Mouse (Mus musculus) gastrocnemius, postnatal 10 days (tissue): Measurements from ENCODE around the gene Melk. TPM values are rescaled to one million over a fixed set of nuclear protein-coding genes. Genes with fewer than 3 reads are reported as not detected.
A peak's percentile ranks its signal among the peaks of the same experiment; 100 is the strongest.

Experiments
- DNase-seq: peaks from one replicate; pipeline ENCODE4 v3.0.0; 2021; ENCODE audit warnings: mixed read lengths
- long read RNA-seq, 2 experiments: library from polyadenylated mRNA; stranded (forward); transcript quantifications; one replicate each; pipeline ENCODE4 v2.0.0; 2021
- total RNA-seq, 2 experiments: library from RNA; stranded (reverse); gene quantifications; 2 replicates each; pipeline ENCODE4 v1.2.3; 2021

The Melk gene
- total RNA-seq, result 1 to 10 TPM; 3.7 to 5.0 TPM
- long read RNA-seq, experiment 1, transcript Melk-201 (18 exons, 2,955 nt), result major isoform, 7 of 13 reads
- long read RNA-seq, experiment 1, partial matches to known transcripts, result 3 of 13 reads
- long read RNA-seq, experiment 1, other reads (novel, unspliced or antisense), result 3 of 13 reads
- long read RNA-seq, experiment 2, transcript Melk-201 (18 exons, 2,955 nt), result major isoform, 10 of 12 reads
- long read RNA-seq, experiment 2, partial matches to known transcripts, result 2 of 12 reads
- long read RNA-seq, experiment 2, other reads (novel, unspliced or antisense), result 0 of 12 reads

DNA sequence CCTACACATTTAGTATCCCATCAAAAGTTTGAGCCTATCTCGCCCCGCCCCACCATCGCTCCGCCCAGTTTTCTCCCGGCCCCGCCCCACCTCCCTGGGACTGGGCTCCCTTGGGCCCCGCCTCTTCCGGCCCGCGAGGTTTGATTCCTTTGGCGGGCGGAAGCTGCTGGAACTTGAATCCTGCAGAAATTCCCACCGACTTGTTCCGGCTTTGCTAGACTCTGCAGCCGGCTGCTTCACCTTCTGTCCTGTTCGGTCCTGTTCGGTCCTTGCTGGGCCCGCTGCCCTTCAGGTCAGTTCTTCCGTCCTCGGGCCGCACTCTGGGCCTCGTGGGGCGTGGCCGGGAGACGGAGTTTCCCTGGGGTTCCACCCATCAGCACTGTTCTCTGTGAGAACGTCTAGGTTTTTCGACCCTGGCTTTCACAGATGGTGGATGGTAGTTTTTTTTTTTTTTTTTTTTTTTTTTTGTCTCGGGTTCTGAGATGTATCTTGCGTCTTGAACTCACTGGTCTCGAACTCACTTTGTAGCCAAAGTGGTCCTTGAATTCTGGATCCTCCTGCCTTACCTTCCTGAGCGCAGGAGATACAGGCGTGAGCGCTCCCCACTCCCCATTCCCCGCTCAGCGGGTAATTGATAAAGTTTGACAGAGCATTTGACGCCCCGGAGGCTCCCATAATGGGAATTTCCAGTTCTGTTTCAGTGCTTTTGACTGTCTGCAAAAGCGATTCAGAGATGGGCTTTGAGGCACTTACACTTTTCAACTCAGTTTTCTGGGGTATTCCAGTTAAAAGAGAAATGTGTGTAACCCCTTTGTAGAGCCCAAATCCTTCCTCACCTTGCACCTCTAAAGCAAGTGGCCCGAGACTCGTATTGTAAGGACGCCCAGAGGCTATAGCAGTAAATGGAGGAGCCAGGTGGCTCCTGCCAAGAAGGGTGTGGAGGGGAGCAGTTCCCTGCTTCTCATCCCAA is at the start of gene Melk:
Melk (plus strand) TSS at position 96 of the 970 bp plus-strand sequence.
- peak; percentile 81 for DNase-seq

GRCm38 (mm10) chr4:44251521-44251920 is 49.2 kb upstream of the Melk start:
- DNase-seq, result no peak

DNA sequence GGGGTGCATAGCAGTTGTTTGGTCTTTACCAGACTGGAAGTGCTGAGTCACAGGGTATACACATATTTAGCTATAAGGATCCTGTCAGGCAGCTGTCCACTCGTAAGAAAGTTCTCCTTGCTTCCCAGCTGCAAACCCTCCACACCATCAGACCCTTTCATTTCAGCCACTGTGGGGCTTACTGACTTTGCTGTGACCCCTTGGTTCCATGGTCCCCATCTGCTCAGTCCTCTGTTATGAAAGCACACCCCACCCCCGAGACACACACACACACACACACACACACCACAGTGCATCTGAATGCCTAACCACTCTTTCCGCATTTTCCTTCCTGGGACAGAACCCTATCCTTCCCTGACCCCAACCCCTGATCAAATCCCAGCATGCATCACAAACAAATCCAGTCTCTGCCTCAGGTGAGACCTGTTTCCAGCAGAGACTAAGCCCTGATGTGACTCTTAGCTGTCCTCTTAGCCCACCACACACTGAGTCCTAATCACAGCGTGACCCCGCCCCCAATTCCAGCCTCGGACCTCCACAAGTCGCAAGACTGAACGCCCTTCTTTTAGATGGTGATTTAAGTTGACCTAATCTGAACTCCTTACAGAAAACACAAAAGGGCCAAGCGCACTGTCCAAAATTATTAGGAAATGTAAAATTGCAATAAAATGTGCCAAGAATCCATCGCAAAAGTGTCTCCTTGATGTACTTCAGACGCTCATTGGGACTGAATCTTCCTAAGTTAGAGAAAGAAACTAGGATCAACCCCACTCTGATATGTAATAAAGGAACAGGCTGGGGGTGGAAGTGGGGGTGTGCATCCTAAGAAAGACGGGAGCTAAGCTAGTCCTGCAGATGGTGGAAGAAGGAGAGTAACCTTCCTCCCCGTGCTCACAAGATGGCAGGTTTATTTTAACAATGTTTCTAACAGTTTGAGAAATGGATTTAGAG is 48.4 kb upstream of the Melk start:
- DNase-seq, result no peak

DNA sequence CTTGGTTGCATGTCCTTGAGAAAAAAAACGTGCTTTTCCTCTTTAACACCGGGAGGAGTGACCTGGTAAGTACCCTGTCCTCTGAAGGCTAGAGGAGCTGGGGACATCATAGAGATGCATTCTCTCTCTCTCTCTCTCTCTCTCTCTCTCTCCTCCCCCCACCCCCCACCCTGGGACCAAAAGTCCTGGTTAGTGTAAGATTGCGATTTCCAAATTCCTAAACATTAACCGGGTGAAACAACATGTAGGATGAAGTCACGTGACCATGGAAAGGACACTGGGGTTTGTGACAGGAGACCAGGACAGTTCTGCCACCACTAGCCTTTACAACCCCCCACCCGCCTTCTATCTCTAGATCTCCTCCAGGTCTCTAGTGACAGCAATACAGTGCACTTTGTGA is 47.5 kb upstream of the Melk start:
- DNase-seq, result no peak

GRCm38 (mm10) chr4:44254579-44254978 is 46.1 kb upstream of the Melk start:
- DNase-seq, result no peak

DNA sequence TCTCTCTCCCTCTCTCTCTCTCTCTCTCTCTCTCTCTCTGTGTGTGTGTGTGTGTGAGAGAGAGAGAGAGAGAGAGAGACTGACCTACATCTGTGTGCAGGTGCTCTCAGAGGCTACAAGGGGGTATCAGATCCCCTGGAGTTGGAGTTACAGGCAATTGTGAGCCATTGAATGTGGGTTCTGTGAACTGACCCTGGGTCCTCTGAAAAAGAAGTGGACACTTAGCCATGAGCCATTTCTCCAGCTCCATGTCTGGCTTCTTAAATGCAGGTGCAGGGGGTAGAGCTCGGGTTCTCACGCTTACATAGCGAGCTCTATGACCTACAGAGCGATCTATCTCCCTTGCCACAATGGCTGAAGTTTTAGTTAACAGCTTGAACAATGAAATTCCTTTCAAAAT is 41.5 kb upstream of the Melk start:
- no peak for DNase-seq

DNA sequence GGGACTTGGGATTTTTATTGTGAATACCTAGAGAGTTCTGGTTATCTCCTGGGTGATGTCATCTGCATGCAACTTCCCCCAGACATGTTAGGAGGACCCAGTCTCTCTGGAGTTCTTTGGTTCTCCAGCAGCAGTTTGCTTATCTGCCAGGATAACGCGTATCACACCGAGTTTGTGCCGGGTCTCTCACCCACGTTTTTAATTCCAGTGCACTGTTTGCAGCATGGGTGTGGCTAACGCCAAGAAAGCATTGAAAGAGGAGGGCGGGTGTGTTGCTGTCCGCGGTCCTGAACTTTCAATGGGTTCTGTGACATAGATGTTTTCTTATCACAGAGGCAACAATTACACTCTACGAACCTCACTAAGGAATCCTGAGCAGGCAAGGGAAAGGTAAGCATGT is 40.4 kb upstream of the Melk start:
- peak; percentile 56 for DNase-seq

DNA sequence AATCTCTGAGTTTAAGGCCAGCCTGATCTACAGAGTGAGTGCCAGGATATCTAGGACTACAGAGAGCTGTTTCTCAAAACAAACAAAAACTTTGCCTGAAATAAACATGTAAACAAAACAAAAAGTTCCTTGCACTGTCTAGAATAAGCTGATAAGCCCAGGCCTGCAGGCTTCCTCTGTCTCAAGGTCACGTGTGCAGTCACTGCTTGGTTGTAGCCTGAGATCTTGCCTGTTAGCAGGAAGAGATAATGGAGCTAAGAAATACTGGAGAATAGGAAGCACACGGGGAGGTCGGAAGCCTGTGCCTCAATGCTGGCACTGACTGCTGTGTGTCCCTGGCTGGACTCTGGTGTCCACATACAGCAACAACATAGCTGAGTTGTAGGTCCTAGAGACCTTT is 35.2 kb upstream of the Melk start:
- no peak for DNase-seq

DNA sequence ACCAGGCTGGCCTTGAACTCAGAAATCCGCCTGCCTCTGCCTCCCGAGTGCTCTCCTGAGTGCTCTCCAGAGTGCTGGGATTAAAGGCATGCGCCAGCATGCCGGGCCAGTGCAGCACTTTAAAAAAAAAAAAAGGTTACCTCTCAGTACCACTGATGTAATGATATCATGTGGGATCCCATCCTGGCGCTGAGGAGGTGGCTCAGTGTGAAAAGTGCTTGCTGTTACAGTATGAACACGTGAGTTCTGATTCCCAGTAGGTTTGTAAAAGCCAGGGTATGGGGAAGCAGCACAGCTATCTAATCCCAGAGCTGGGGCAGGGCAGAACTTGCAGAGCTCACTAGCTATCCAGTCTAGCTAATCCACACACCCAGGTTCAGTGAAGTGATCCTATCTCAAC is 33.2 kb upstream of the Melk start:
- no peak for DNase-seq

- DNase-seq, result no peak
These were observed 31.3 kb upstream of the Melk start for GRCm38 (mm10) chr4:44269376-44269817.

DNA sequence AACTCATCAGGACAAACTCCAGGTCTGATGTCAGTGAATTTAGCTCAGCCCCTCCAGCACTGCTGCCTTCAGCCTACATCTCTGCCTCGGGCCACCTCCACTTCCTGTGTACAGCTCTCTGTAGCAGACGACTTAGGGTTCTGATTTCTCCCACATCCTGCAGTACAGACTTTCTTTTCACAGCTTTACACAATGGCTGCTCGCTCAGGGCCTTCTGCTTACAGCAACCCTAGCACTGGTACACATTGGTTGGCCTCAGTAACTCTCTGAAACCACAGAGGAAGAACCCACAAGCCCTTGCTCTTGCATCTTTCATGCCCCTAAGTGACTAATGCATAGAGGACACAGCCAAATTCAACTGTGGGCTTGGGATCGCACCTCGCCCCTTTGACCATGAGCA is 29.5 kb upstream of the Melk start:
- no peak for DNase-seq

- DNase-seq, result no peak
These were observed 18.9 kb upstream of the Melk start for GRCm38 (mm10) chr4:44281597-44282265.

DNA sequence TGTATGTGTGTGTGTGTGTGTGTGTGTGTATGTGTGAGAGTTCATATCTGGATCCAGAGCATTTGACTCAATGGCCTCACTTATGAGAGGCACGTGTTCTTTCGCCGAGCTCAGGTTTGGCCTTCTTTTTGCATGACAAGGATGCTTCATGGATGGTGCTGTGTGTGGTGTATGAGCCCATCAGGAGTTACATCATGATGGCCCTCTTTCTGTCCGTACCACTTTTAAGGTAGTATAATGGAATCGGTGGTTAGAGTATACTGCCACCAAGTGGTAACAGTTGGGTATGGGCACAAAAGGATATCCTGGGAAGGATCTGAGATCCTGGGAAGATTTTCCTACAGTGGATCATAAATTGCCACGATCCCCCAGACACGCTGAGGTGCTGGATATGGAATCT is 8.1 kb upstream of the Melk start:
- DNase-seq, result peak; percentile 9

DNA sequence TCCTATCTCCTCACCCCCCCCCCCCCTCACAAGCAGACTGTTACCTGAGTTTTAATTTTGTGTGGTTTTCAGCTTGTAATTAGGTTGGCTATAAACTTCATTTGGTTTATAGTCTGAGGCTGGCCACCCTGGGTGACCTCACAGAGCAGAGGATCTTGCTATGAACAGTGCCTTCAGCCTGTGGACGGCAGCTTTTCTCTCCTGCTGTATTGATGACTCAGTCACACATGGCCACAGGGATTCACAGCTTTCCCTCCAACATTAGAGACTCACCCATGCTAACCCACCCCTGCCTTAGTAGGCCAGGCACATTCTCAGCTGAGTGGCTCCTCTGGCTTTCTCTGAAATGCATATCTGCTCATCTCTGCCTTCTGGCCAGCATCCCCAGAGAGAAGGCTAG is 4.8 kb upstream of the Melk start:
- DNase-seq, result no peak

GRCm38 (mm10) chr4:44306585-44306984 is 5.9 kb downstream of the Melk start:
- no peak for DNase-seq

DNA sequence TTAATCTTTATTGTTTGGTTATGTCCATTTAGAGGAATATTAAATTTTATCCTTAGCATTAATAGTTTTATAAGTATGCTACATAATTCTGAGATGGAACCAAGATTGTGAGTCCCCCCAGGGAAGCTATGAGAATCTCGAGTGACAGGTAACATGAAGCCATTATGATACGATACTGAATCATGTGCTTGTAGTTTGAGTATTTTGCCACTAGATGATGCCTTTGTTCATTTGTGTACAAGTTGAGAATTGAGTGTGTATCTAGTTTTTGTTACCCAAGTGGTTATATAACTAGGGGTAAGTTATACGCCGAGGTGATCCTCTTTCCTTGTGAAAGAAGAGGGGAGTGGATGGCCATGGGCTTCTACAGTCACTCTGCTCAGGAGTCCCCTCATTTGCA is 9.8 kb downstream of the Melk start:
- DNase-seq, result no peak

GRCm38 (mm10) chr4:44310911-44311310 is 10.2 kb downstream of the Melk start:
- no peak for DNase-seq

GRCm38 (mm10) chr4:44316270-44316809 is 15.7 kb downstream of the Melk start:
- no peak for DNase-seq

- no peak for DNase-seq
These were observed 19.8 kb downstream of the Melk start for GRCm38 (mm10) chr4:44320448-44320847.

DNA sequence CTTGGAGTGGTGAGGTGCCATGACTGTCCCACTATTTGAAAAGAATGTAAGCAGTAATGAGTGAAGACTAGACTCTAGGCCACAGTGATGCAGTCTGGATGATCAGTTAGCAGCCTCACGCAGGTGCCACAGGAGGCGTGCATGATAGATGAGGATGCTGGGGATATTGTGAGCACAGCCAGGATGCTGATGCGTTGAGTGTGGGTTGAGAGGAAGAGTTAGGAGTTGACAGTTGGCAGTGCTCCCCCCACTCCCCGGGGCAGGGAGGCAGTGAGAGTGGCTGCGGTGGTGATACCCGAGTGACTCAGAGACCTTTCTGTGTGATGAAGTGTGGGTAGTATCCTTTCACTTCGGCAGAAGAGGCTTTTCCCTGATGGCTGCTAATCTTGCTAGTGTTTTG is 21.4 kb downstream of the Melk start:
- no peak for DNase-seq

- DNase-seq, result no peak
These were observed 24.8 kb downstream of the Melk start for GRCm38 (mm10) chr4:44325453-44325852.
